Mouse (Mus musculus): Measurements from ENCODE around the gene Tom1.

Gene Tom1

GRCm38 (mm10) chr8:75042171-75042570 is 8.7 kb downstream of the Tom1 start:
- DNase-seq (ENCODE audit: low spot score) = no peak

DNA sequence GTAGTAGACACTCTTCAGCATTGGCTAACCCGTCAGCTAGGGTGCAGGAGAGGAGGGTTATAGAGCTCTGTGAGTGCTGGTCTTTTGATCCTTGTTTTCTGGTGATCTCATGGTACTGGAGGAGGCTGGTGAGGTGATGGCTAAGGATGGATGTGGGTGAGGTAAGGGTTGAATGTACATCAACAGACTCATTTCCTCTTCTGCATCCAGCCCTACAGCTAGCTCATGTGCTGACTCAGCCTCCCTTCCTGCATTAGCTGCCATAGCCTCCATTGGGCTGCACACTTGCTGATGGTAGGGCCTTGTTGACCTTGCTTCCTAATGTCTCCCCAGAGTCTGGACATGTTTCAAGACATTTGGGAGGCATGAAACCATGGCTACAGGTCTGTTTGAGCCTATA is 9.5 kb downstream of the Tom1 start:
- no peak for DNase-seq (ENCODE audit: low spot score)

DNA sequence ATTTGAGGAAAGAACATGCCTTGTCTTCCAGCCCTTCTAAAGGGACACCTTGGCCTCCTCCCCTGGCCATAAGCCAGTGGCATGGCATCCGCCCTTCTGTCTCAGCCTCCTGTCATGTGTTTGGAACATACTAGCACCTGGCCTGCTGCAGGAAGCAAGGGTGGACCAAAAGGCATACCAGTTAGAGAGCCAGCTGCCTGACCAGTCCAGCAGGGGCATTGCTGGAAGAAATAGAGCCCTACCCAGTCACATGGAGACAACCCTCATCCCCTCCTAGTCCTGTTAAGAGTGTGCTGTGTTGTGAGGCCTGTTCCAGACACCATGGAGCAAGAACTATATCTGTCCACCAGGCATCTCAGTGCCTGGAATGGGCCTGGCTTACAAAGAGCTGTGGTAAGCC is 12.8 kb downstream of the Tom1 start:
- no peak for DNase-seq (ENCODE audit: low spot score)

DNA sequence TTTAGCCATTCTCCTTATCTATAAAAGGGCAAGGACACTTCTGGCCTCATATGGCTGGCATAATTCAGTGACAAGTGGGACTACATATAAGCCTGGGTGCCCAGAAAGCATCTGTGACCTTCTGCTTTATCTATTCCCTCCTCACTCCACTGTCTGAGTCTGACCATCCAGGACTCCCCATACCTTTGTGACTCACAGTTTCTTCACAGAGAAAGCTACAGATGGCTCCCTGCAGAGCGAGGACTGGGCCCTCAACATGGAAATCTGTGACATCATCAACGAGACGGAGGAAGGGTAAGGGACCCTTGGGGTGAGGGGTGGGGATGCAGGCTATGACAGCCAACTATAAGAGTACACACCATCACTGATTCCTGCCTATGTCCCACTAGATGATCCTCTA is 14.3 kb downstream of the Tom1 start:
- no peak for DNase-seq (ENCODE audit: low spot score)

GRCm38 (mm10) chr8:75053342-75053741 is 19.8 kb downstream of the Tom1 start:
- DNase-seq (ENCODE audit: low spot score) = no peak

- DNase-seq (ENCODE audit: low spot score) = no peak
Measured at GRCm38 (mm10) chr8:75055673-75056072, 22.2 kb downstream of the Tom1 start.

GRCm38 (mm10) chr8:75060022-75060421 is 26.5 kb downstream of the Tom1 start:
- no peak for DNase-seq (ENCODE audit: low spot score)

DNA sequence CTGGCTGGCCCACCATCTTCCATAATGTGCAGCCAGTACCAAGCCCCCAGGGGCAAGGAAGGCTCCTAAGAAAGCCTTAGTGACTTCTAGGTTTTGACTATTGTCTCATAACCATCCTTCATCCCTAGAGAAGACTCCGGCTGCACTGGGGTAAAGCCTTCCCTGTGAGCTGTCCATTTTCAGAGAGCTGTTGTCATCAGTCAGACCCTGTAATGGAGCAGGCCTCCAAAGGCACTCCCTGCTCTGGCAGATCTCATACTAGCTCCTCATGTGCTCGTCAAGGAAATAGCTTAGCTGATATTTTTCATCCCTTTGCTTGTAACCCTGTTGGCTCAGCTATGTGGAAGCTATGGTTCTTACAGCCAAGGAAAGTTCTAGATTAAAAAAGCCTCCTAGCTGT is 27.3 kb downstream of the Tom1 start:
- DNase-seq (ENCODE audit: low spot score) = no peak

GRCm38 (mm10) chr8:75063290-75063689 is 29.8 kb downstream of the Tom1 start:
- DNase-seq (ENCODE audit: low spot score) = no peak

- DNase-seq (ENCODE audit: low spot score) = no peak
Measured at GRCm38 (mm10) chr8:75064790-75065189, 31.3 kb downstream of the Tom1 start.

GRCm38 (mm10) chr8:75067287-75067686 is 33.8 kb downstream of the Tom1 start:
- DNase-seq (ENCODE audit: low spot score) = no peak

DNA sequence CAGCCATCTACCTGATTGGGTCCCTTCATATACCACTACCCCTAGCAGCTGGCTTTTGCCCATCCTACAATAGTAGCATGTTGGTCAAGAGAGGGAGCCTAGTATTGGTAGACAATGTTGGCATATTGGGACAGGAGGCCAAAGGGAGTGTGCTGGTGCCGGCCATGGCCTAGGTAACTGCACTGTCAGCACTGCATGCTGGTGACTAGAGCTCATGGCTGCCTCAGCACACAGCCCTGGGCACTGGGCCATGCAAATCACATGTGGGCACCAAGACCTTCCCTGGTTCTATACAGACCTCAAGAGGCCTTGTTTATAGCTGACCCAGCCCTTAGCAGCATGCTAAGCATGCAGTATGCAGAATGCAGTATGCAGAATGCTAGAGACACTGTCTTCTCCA is 36.8 kb downstream of the Tom1 start:
- DNase-seq (ENCODE audit: low spot score) = no peak

GRCm38 (mm10) chr8:75071627-75072346 is 38.3 kb downstream of the Tom1 start:
- DNase-seq (ENCODE audit: low spot score) = peak; percentile 76

- no peak for DNase-seq (ENCODE audit: low spot score)
Measured at GRCm38 (mm10) chr8:75074876-75075275, 41.4 kb downstream of the Tom1 start.

DNA sequence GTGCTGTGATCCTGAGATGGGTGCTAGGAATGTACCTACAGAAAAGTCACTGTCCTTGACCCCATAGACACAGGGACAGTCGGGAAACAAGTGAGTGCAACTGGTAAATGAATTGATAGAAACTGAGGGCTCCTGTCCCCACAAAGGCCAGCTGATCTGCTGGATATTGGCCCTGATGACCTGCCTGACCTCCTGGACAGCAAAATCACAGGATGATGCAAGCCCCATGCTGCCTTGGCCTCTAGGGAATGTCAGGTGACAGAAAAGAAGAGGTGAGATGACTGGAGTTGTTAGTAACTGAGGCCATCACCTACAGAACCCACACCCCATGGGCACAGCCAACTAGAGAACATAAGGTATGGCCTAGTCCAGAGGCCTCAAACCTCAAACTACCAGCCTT is 44.7 kb downstream of the Tom1 start:
- no peak for DNase-seq (ENCODE audit: low spot score)

DNA sequence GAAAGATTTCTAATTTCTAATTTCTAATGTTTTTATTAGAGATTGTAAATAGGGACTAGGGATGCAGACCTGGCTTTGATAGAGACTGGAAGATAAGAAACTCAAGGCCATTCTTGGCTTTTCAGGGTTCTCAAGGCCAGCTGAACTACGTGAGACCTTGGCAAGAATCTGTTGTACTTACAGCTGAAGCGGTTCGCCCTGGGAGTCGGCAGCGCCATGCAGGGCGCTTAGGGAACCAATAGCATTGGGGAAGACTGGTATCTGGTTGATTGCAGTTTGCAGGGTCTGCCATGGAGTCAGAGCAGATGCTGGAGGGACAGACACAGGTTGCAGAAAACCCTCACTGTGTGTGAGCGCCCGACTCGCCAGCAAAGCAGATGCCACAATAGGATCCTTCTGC is 45.3 kb downstream of the Tom1 start:
- no peak for DNase-seq (ENCODE audit: low spot score)

GRCm38 (mm10) chr8:75081364-75082040 is 48.0 kb downstream of the Tom1 start:
- DNase-seq (ENCODE audit: low spot score) = no peak

DNA sequence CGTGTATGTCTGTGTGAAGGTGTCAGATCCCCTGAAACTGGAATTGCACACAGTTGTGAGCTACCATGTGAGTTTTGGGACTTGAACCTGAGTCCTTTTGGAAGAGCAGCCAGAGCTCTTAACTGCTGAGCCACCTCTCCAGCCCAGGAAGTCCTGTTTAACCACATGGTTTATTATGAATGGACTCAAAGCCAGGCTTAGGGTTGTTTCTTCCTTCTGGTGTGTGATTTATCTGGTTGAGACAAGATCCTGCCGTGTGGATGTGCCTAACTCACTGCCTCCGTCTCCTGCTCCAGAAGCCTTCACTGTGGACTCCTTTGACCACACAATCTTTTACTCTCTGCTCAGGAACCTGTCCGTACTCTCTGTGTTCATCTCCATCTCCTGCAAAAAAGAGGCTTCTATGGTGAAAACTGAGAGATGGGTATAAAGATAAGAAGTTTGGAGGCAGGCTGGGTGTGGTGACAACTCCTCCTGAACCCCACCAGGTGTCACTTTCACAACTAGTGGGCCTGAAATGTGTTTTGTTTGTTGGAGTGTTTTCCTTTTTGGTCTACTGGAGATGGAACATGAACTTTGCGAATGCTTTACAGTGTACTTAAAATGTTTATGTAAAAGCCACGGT is 48.8 kb downstream of the Tom1 start:
- no peak for DNase-seq (ENCODE audit: low spot score)

DNA sequence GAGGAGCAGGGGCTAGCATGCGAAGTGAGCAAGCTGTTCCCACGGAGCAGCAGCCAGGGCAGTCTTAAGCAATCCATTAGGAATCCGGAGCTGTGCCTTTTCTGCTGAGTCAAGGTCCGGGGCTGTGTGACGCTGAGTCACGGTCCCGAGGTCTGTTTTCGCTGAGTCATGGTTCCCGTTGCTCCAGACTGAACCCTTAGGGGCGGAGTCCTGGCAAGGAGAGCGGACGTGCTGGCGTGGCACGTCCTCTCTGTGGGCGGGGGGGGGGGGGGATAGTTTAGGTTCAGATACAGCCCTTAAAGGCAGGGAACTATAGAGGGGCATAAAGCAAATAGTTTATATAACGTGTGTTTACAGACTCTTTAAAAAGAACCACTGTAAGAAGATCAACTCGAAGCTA is 50.3 kb downstream of the Tom1 start:
- DNase-seq (ENCODE audit: low spot score) = peak; percentile 97

GRCm38 (mm10) chr8:75084382-75085064 is 51.0 kb downstream of the Tom1 start:
- DNase-seq (ENCODE audit: low spot score) = no peak

GRCm38 (mm10) chr8:75086002-75086401 is 52.5 kb downstream of the Tom1 start:
- DNase-seq (ENCODE audit: low spot score) = no peak

GRCm38 (mm10) chr8:75087127-75087526 is 53.6 kb downstream of the Tom1 start:
- DNase-seq (ENCODE audit: low spot score) = no peak

All from c-Kit-positive CD71-positive TER-119-positive erythroid progenitor cells, embryonic 14.5 days (primary cell).